Mouse (Mus musculus): ENCODE data around the gene Gfpt1. TPM values are rescaled to one million over a fixed set of nuclear protein-coding genes. Genes with fewer than 3 reads are reported as not detected.

The Gfpt1 gene
- polyA plus RNA-seq, 1 experiment from 2014 or later = 19.0 TPM

- Histone ChIP-seq H3K9ac (no peak overlapping the region), H3K36me3 (0 out of 2 replicates have a peak, but pooled peaks cover under 1% of the 10 kb centered on the region), H3K9me3 (no peaks in the 10 kb centered on the region), H3K27me3 (no peaks in the 10 kb centered on the region), H3K4me3 (no peak overlapping the region), H3K4me1 (replicated peaks) (0 out of 2 replicates have a peak, but pooled peaks cover 4% of the 10 kb centered on the region), H3K27ac (no peak overlapping the region), H3K4me2 (no peak overlapping the region)
- 96% methylated on average over 7 of the region's 7 CpGs for WGBS
- ATAC-seq (ENCODE audit: low FRiP score) = no peak
Measured at GRCm38 (mm10) chr6:87130628-87131027, 88.0 kb downstream of the Gfpt1 start.

- H3K27ac ChIP-seq = no peak overlapping the region
- H3K9me3 ChIP-seq = no peaks in the 10 kb centered on the region
- H3K4me3 ChIP-seq = no peak overlapping the region
- H3K4me2 ChIP-seq = no peak overlapping the region
- no peak for ATAC-seq (ENCODE audit: low FRiP score)
- 0 out of 2 replicates have a peak, but pooled peaks cover 5% of the 10 kb centered on the region for H3K36me3 ChIP-seq
- H3K4me1 ChIP-seq (replicated peaks) = 0 out of 2 replicates have a peak, but pooled peaks cover 4% of the 10 kb centered on the region
- 75% methylated on average over 1 of the region's 1 CpGs for WGBS
- no peak overlapping the region for H3K9ac ChIP-seq
- no peaks in the 10 kb centered on the region for H3K27me3 ChIP-seq
Measured at GRCm38 (mm10) chr6:87131078-87131477, 88.4 kb downstream of the Gfpt1 start.

DNA sequence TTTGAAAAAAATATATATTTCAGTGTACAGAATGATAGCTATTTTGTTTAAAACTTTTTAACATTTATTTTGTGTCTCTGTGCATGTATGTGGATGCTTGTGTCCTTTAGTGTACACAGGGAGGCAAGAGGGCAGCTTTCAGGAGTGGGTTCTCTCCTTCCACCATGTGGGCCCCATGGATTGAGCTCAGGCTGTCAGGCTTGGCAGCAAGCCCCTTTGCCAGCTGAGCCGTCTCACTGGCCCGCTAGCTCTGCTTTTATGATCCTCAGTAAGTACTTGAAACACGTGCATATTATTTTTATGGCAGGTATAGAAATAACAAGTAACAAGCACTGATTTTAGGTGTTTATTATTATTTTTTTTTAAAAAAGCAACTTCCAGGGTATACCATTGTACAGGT, 90.9 kb downstream of the Gfpt1 start:
- 0 out of 2 replicates have a peak, but pooled peaks cover 4% of the 10 kb centered on the region for H3K4me1 ChIP-seq (replicated peaks)
- H3K4me3 ChIP-seq = no peak overlapping the region
- H3K9ac ChIP-seq = no peak overlapping the region
- 0 out of 2 replicates have a peak, but pooled peaks cover 5% of the 10 kb centered on the region for H3K36me3 ChIP-seq
- no peak overlapping the region for H3K27ac ChIP-seq
- no peaks in the 10 kb centered on the region for H3K9me3 ChIP-seq
- H3K27me3 ChIP-seq = no peaks in the 10 kb centered on the region
- WGBS = 88% methylated on average over 3 of the region's 3 CpGs
- ATAC-seq (ENCODE audit: low FRiP score) = no peak
- no peak overlapping the region for H3K4me2 ChIP-seq

GRCm38 (mm10) chr6:87133966-87134546, 91.4 kb downstream of the Gfpt1 start:
- no peak overlapping the region for H3K4me3 ChIP-seq
- 71% methylated on average over 12 of the region's 12 CpGs for WGBS
- H3K27me3 ChIP-seq = no peaks in the 10 kb centered on the region
- no peak overlapping the region for H3K27ac ChIP-seq
- no peak overlapping the region for H3K4me2 ChIP-seq
- H3K36me3 ChIP-seq = 0 out of 2 replicates have a peak, but pooled peaks cover 5% of the 10 kb centered on the region
- no peak for ATAC-seq (ENCODE audit: low FRiP score)
- H3K4me1 ChIP-seq (replicated peaks) = 0 out of 2 replicates have a peak, but pooled peaks cover 4% of the 10 kb centered on the region
- H3K9me3 ChIP-seq = no peaks in the 10 kb centered on the region
- H3K9ac ChIP-seq = no peak overlapping the region

- Histone ChIP-seq H3K27ac (no peak overlapping the region), H3K27me3 (no peaks in the 10 kb centered on the region), H3K4me3 (no peak overlapping the region), H3K36me3 (0 out of 2 replicates have a peak, but pooled peaks cover 5% of the 10 kb centered on the region), H3K9me3 (no peaks in the 10 kb centered on the region), H3K9ac (no peak overlapping the region), H3K4me1 (replicated peaks) (peaks cover 8% of the 10 kb centered on the region), H3K4me2 (no peak overlapping the region)
- WGBS = 94% methylated on average over 5 of the region's 5 CpGs
- no peak for ATAC-seq (ENCODE audit: low FRiP score)
Measured at GRCm38 (mm10) chr6:87138479-87138878, 95.8 kb downstream of the Gfpt1 start.

GRCm38 (mm10) chr6:87139796-87140553, 97.3 kb downstream of the Gfpt1 start:
- H3K27me3 ChIP-seq = no peaks in the 10 kb centered on the region
- no peak for ATAC-seq (ENCODE audit: low FRiP score)
- no peak overlapping the region for H3K4me2 ChIP-seq
- no peak overlapping the region for H3K4me3 ChIP-seq
- H3K9me3 ChIP-seq = no peaks in the 10 kb centered on the region
- H3K9ac ChIP-seq = no peak overlapping the region
- H3K4me1 ChIP-seq (replicated peaks) = peaks cover 11% of the 10 kb centered on the region
- H3K36me3 ChIP-seq = 0 out of 2 replicates have a peak, but pooled peaks cover 5% of the 10 kb centered on the region
- 70% methylated on average over 12 of the region's 12 CpGs for WGBS
- no peak overlapping the region for H3K27ac ChIP-seq

Other genes starting within 250 kb of the Gfpt1 start
- 5.3 and 6.2 TPM in 2 replicates for gene Anxa4, start 249.3 kb upstream of the Gfpt1 start, polyA plus RNA-seq (2015; fragmentation: Nextera tagmentation; extraction: Ambion mirVana)
- 34.5 and 36.5 TPM in 2 replicates for gene Aak1, start 193.3 kb upstream of the Gfpt1 start, polyA plus RNA-seq (2015; fragmentation: Nextera tagmentation; extraction: Ambion mirVana)
- gene Nfu1, start 33.6 kb upstream of the Gfpt1 start, polyA plus RNA-seq (2015; fragmentation: Nextera tagmentation; extraction: Ambion mirVana) = 126 and 130 TPM in 2 replicates
- gene D6Ertd527e, start 61.9 kb downstream of the Gfpt1 start, polyA plus RNA-seq (2015; fragmentation: Nextera tagmentation; extraction: Ambion mirVana) = 0.10 and 0.42 TPM in 2 replicates

All from hindbrain, embryonic 13.5 days (tissue).